Mouse (Mus musculus): ENCODE results near the gene Hoxa2. TPM values are rescaled to one million over a fixed set of nuclear protein-coding genes. Genes with fewer than 3 reads are reported as not detected.

Gene Hoxa2
- total and polyA plus RNA-seq, 2 experiments from 2014 or later, result 0.42 TPM; not detected in 1

DNA sequence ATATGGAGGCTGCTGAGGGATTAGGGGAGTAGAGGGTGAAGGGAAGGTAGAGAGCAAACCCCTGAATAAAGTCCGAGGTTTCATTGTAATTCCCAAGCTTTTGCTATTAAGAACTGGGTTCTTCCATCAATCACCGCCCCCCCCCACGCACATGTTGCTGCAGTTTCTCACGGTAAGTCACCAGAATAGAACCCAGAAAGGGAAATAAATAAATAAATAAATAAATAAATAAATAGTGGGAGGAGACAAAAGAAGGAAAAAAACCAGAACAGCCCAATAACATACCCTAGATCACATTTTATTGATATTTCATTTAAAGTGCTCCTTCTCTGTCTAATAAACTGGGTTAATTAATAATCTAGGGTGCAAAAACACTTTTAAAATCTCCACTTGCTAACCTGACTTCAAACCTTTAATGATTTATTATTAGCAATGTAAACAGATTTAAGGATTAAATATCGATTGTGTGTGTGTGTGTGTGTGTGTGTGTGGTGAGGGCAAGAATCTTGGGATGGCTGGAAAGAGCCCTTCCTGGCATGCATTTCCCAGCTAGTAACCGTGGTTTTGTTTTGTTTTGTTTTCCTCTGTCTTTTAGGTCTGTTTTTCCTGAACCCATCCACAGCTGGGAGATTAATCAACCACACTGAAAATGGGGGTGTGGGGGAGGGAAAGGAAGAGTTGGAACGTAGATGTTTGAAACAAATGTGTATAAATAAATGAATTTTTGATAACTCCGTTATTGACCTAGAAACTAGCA lies 3.1 kb downstream of the Hoxa2 start:
- Histone ChIP-seq H3K4me3 (ENCODE audit: low read depth, low read length) (no peak overlapping the region), H3K9me3 (replicated peaks; ENCODE audit: control insufficient read depth, low read length) (no peaks in the 10 kb centered on the region), H3K36me3 (replicated peaks; ENCODE audit: control insufficient read depth, insufficient read depth, low read length) (no peaks in the 10 kb centered on the region), H3K4me1 (ENCODE audit: control insufficient read depth, insufficient read depth) (no peaks in the 10 kb centered on the region; the same call in 1 of the 2 replicates), H3K27me3 (ENCODE audit: control insufficient read depth, insufficient read depth, low read length) (peaks cover 99% of the 10 kb centered on the region), H3K9ac (replicated peaks; ENCODE audit: low read depth, low read length) (no peak overlapping the region), H3K27ac (ENCODE audit: low read depth) (no peak overlapping the region), H3K4me2 (ENCODE audit: low read depth, low read length) (no peak overlapping the region; the same call in 1 of the 2 replicates)
- WGBS, result 30% methylated on average over 8 of the region's 8 CpGs
- TF ChIP-seq CTCF (IDR thresholded peaks at IDR 0.05; ENCODE audit: low read depth) (no peak), EP300 (IDR thresholded peaks at IDR 0.05; ENCODE audit: low read depth) (no peak)
- ATAC-seq (ENCODE audit: insufficient read depth, low read depth), result no peak
- no peak for DNase-seq (ENCODE audit: low spot score)

DNA sequence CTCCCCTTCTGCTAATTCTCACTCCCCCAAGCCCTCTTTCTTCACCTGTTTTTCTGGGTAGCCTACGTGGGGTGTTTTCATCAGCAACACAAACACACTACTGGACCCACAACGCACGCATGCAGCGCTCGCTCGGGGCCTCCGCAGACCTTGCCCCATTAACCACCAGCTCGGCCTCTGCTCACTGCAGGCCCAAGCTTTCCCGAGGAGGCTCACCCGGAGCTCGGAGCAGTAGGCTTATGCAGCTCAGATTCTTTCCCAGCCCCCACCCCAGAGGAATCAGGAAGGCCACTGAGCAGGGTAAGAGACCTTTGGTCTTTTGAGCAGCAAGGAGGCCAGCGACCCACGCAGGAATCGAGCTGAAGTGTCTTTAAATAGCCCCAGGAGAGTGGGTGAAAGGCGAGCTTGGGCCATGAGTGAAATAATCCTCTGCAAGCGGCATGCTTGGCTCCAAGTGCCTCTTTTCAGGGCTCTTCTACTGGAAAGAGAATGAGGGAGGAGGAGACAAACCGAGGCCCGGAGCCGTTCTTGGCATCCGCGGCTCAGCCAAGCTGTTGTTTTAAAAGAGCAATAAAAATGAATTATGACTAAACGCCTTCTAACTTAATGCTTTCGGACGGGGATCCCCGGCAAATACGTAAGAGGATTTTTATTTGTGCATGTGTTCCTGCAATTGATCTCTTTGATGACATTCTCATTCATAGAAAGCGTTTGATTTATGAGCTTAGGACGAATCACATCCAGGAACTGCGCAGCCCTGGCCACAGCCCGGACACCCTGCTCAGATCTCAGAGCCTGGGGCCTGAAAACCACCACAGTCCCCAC lies 3.9 kb downstream of the Hoxa2 start:
- no peaks in the 10 kb centered on the region; the same call in 1 of the 2 replicates for H3K4me1 ChIP-seq (ENCODE audit: control insufficient read depth, insufficient read depth)
- 0 out of 2 replicates have a peak overlapping the region, but pooled peaks have one; percentile 32 for H3K27ac ChIP-seq (ENCODE audit: low read depth)
- ATAC-seq (ENCODE audit: insufficient read depth, low read depth) (no peak), DNase-seq (ENCODE audit: low spot score) (no peak)
- H3K27me3 ChIP-seq (ENCODE audit: control insufficient read depth, insufficient read depth, low read length), result peaks cover 99% of the 10 kb centered on the region
- TF ChIP-seq EP300 (IDR thresholded peaks at IDR 0.05; ENCODE audit: low read depth) (no peak), CTCF (IDR thresholded peaks at IDR 0.05; ENCODE audit: low read depth) (no peak)
- 12% methylated on average over 30 of the region's 30 CpGs for WGBS
- no peaks in the 10 kb centered on the region for H3K9me3 ChIP-seq (replicated peaks; ENCODE audit: control insufficient read depth, low read length)
- peak overlapping the region; percentile 14; the same call in 1 of the 2 replicates for H3K4me3 ChIP-seq (ENCODE audit: low read depth, low read length)
- H3K4me2 ChIP-seq (ENCODE audit: low read depth, low read length), result peak overlapping the region; percentile 91
- H3K9ac ChIP-seq (replicated peaks; ENCODE audit: low read depth, low read length), result no peak overlapping the region
- no peaks in the 10 kb centered on the region for H3K36me3 ChIP-seq (replicated peaks; ENCODE audit: control insufficient read depth, insufficient read depth, low read length)

DNA sequence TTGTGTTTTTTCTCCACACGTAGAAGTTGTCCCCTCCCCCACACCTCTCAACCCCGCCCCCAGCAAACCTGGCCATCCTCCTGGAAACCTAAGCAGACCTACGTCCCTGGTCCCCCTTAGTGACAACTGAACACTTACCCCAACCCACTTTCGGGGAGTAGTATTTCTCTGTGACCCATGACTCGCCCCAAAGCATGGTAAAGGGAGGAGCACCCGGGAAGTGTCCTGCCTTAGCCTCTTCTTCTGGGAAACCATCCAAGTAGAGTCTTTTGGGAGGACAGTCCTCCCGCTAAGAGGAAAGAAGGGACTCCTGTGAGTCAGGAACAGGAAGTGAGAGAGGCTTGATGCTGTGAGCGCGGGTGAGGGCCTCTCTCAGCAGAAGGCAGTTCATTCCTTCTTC lies 4.7 kb downstream of the Hoxa2 start:
- Histone ChIP-seq H3K9me3 (replicated peaks; ENCODE audit: control insufficient read depth, low read length) (no peaks in the 10 kb centered on the region), H3K27ac (ENCODE audit: low read depth) (no peak overlapping the region), H3K36me3 (replicated peaks; ENCODE audit: control insufficient read depth, insufficient read depth, low read length) (no peaks in the 10 kb centered on the region), H3K4me1 (ENCODE audit: control insufficient read depth, insufficient read depth) (no peaks in the 10 kb centered on the region; the same call in 1 of the 2 replicates), H3K9ac (replicated peaks; ENCODE audit: low read depth, low read length) (no peak overlapping the region), H3K4me2 (ENCODE audit: low read depth, low read length) (peak overlapping the region; percentile 91), H3K27me3 (ENCODE audit: control insufficient read depth, insufficient read depth, low read length) (peaks cover 100% of the 10 kb centered on the region), H3K4me3 (ENCODE audit: low read depth, low read length) (peak overlapping the region; percentile 14; the same call in 1 of the 2 replicates)
- WGBS, result 15% methylated on average over 9 of the region's 9 CpGs
- ATAC-seq (ENCODE audit: insufficient read depth, low read depth) (no peak), DNase-seq (ENCODE audit: low spot score) (no peak)
- no peak for TF ChIP-seq CTCF (IDR thresholded peaks at IDR 0.05; ENCODE audit: low read depth)
- no peak for TF ChIP-seq EP300 (IDR thresholded peaks at IDR 0.05; ENCODE audit: low read depth)

DNA sequence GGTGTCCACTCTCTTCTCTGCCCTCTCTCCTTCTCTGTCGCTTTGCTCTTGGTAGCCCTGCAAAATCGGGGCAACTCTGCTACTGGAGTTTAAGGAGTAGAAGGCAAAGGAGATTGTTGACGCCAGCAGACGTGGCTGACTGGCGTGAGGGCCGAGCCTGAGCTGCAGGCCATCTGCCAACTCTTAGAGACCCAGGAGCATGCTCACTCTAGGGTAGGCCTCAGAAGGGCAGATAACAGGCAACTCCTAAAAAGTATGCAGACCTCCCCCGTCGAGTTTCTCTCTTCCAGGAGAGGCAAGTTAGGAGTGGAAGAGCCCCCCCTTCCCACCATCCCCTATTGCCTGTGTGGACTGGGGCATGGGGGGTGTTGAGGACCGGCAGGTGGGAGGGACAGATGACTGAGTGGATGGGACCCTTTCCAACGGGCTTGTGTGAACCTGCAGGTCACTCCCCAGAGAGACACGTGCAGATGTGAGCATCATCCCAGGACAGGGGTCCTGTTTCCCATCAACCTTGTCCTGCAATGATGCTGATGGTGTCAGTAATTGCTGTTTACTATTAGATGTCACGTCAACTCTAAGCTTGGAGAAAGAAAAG lies 5.4 kb downstream of the Hoxa2 start:
- 5% methylated on average over 12 of the region's 12 CpGs for WGBS
- peak overlapping the region; percentile 69 for H3K27ac ChIP-seq (ENCODE audit: low read depth)
- H3K27me3 ChIP-seq (ENCODE audit: control insufficient read depth, insufficient read depth, low read length), result peaks cover 100% of the 10 kb centered on the region
- H3K9me3 ChIP-seq (replicated peaks; ENCODE audit: control insufficient read depth, low read length), result no peaks in the 10 kb centered on the region
- peak overlapping the region; percentile 91 for H3K4me2 ChIP-seq (ENCODE audit: low read depth, low read length)
- DNase-seq (ENCODE audit: low spot score) (no peak), ATAC-seq (ENCODE audit: insufficient read depth, low read depth) (no peak)
- H3K9ac ChIP-seq (replicated peaks; ENCODE audit: low read depth, low read length), result peak overlapping the region; percentile 43; the same call in 1 of the 2 replicates
- TF ChIP-seq CTCF (IDR thresholded peaks at IDR 0.05; ENCODE audit: low read depth), result no peak
- peak overlapping the region; percentile 65 for H3K4me3 ChIP-seq (ENCODE audit: low read depth, low read length)
- no peaks in the 10 kb centered on the region for H3K36me3 ChIP-seq (replicated peaks; ENCODE audit: control insufficient read depth, insufficient read depth, low read length)
- H3K4me1 ChIP-seq (ENCODE audit: control insufficient read depth, insufficient read depth), result no peaks in the 10 kb centered on the region; the same call in 1 of the 2 replicates

DNA sequence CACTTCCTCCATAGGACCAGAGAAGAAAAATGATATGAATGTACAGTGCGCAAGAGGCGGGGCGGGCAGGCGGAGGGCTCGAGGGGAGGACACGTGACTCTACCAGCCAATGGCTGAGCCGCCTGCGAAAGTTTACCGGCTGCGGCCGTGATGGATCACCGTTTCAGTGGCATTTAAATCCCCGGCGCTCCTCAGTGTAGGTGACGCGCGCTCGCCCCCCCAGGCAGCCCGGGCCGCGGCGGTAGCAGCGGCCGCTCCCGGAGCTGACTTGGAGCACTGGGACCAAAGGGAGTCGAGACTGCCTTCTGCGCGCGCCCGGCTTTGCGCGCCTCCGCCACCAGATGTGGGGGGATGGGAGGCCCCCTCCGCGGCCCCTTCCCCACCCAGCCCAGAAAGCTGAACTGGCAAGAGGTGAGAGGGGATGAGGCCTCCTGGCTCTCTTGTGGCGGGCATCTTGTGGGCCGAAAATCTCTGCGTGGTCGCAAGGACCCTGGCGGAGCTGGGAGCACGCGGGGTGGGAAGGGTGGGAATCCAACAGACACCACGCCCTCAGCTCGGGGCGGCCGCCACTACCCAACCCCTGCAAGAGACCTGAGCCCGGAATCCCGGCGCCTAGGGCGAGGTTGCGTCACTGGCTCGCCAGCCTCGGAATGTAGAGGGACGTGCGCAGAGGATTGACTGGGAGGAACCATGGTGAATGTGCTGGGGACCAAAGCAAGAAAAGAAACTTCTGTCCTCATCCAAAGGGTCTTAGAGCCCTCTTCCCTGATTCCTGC lies 6.2 kb downstream of the Hoxa2 start, which contains the start of gene Hoxa1:
Gene Hoxa1, minus strand, starts transcription at position 42 of the 776 bp plus-strand sequence.
- peak; percentile 75 for ATAC-seq (ENCODE audit: insufficient read depth, low read depth)
- H3K36me3 ChIP-seq (replicated peaks; ENCODE audit: control insufficient read depth, insufficient read depth, low read length), result no peaks in the 10 kb centered on the region
- WGBS, result under 1% methylated on average over 48 of the region's 55 CpGs
- peaks cover 100% of the 10 kb centered on the region for H3K27me3 ChIP-seq (ENCODE audit: control insufficient read depth, insufficient read depth, low read length)
- H3K9ac ChIP-seq (replicated peaks; ENCODE audit: low read depth, low read length), result peak within 1 kb of the TSS; percentile 43
- peak within 1 kb of the TSS; percentile 91 for H3K4me2 ChIP-seq (ENCODE audit: low read depth, low read length)
- peak within 1 kb of the TSS; percentile 69 for H3K27ac ChIP-seq (ENCODE audit: low read depth)
- TF ChIP-seq CTCF (IDR thresholded peaks at IDR 0.05; ENCODE audit: low read depth) (no peak), EP300 (IDR thresholded peaks at IDR 0.05; ENCODE audit: low read depth) (no peak)
- no peaks in the 10 kb centered on the region; the same call in 1 of the 2 replicates for H3K4me1 ChIP-seq (ENCODE audit: control insufficient read depth, insufficient read depth)
- H3K9me3 ChIP-seq (replicated peaks; ENCODE audit: control insufficient read depth, low read length), result no peaks in the 10 kb centered on the region
- peak; percentile 54 for DNase-seq (ENCODE audit: low spot score)
- peak within 1 kb of the TSS; percentile 65 for H3K4me3 ChIP-seq (ENCODE audit: low read depth, low read length)

All from heart, postnatal 0 days (tissue).